Mouse (Mus musculus): ENCODE measurements around the gene Igf2bp3.

GRCm38 (mm10) chr6:49214928-49215747, at the start of gene Igf2bp3:
- TF ChIP-seq CTCF (IDR thresholded peaks at IDR 0.05; ENCODE audit: control insufficient read depth, insufficient read depth, insufficient read length) (no peak), MYOD1 (IDR thresholded peaks at IDR 0.05; ENCODE audit: control insufficient read depth, insufficient read length, low read depth) (no peak)

Measured in C2C12 (cell line).